Mouse (Mus musculus) gastrocnemius, postnatal 4 days (tissue): ENCODE measurements at regions not wholly inside any gene's neighbourhood (a gene's known extent, or its start where the extent isn't known, plus 50 kb on each side); places are given as distances from the start of the nearest gene placed in this dataset.

ENCODE experiments used
- DNase-seq, 2 experiments: peaks; one replicate each; pipeline ENCODE4 v3.0.0; 2021 to 2022; ENCODE audit warnings: low spot score in 2 of 2, mixed read lengths in 2 of 2

DNA sequence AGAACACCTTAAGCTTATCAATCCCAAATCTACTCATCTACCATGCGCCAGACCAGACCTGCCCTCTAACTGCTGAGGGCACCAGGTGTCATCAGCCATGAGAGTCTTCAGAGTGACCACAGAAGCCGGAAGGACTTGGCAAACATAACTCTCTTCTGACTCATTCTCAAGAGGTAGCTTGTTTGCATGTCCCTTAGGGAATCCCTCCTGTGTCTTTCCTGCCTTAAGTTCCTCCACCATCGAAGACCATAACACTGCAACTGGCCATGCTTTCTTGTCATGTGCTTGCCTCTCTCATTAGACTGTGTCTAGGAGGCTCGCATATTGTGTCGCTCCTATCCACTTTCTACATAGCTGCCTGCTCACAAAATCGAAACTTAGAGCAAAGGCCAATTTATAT, 226.1 kb upstream of the Ncam1 start:
- no peak for DNase-seq

DNA sequence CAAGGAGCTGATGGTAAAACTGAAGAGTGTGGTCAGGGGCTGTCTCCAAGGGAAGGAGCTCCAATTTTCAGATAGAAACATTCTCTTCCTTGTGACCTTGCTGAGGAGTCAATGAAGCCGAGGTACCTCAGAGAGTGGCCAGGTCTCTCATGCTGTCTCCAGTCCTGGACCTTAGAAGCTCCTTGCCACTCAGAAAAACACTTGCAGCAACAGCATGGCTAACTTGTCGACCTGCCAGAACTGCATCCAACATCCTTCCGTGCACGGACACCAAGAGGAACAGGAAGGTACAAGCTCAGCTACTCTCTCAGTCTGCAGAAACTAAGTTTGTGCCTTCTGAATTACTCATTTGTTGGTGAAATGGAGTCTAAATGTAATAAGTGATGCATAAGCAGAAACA, 214.9 kb upstream of the Ncam1 start:
- DNase-seq, result no peak

DNA sequence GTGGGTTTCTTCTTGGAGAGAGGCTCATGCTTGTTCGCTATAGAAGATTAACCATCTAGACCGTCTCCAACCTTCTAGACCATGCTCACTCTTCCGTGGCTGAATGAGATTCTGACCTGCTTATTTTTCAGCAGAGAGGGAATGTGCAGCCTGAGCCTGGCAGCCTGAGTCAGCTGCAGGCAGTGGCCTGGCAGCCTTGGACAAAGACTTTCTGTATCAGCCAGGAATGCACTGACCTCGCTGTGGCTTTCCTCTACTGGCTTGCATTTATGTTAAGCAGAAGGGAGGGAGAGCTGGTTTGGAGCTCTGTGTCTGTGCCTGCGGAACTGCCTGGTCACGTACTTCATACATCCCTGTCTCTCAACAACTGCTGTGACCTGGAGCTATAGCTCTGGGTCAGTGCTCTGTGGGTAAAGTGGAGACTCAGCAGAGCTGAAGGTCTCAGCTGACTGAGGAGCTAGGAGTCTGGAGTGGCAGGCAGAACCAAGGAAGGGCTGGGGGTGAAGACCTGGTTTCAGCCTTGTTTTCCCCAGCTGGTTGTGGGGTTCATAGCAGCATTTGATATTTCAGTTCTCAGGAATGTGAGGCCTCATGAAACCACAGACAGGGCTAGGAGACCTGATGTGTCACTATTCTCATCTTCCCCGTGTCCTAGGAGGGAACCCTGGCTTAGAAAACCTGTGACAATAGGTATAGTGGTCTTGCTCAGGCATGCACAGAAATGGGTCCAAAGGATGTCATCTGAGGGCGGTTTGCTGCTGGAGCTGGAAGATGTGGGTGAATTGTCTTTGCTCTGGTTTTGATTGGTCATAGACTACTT, 207.2 kb upstream of the Ncam1 start:
- peak in 1 of 2 experiments; percentile 28 for DNase-seq

DNA sequence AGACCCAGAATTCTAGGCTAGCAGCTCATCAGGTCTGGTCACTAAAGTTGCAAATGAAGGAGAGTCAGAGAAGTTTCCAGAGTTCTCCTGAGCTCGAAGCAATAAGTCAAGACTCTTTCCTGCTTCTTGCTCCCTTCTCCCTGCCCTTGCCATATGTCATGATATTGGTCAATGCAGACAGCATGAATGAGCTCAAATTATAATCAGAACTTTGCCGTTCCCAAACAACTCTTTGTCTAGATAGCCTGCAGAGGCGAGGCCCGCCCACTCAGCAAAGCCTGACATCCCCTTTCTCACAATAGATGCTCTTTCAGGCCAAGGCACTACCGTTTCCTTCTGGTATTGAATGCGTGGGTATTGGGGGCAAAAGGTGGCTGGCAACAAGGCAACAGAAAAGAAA, 204.0 kb upstream of the Ncam1 start:
- no peak for DNase-seq

DNA sequence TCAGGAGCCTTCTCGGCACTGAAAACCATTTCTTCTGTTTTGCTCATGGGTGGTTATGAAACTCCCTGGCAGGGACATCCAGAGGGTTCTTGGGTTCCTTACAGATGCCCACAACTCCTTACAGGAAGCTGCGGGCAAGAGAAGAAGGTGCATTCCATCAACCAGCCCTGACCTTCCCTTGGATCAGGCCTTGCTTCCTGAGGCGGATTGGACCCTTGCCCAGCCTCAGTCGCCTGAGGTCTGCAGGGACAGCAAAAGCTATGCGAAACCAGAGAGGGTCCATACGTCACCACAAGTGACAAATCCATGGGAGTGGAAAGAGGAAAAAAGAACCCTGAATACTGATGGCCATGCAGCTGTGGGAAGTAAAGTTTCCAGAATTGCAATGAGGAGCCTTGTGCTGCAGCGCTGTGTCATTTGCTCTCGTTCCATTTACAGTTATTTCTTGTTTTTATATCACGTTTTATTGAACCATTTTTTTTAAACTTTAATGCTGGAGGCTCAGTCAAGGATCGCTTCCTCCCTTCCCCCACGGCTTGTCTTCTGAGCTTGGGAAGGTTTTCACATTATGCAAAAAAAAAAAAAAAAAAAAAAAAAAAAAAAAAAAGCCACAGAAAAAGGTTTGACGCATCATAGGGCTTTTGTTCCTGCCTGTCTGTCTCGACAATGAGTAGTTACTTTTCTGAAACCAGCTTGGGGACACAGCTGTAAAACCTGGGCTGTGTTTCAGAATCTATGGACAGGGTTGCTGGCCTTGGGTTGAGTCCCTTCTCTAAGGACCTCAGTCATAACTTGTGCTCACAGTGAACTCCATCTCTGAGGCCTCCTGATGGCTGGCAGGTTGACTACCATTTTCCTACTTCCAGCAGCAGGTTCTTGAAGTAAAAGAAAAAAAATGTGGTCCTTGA, 202.0 kb upstream of the Ncam1 start:
- DNase-seq, result peak in 1 of 2 experiments; percentile 44

DNA sequence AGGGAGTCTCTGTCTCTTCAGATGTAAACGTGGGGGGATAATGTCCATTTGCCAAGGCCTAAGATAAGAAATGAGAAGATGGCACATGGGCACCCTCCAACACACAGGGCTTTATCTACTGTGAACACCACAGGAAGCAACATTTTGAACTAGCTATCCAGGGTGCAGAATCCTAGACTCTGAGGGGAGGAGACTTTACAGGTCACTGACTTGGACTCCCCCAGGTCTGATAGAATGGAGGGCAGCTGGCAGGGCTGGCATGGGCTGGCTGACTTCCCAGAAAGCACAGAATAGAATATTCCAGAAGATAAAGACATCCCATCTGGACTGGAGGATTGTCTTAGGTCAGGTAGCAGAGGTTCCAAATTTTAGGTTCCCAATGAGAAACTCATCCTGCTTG, 201.2 kb upstream of the Ncam1 start:
- DNase-seq, result no peak

DNA sequence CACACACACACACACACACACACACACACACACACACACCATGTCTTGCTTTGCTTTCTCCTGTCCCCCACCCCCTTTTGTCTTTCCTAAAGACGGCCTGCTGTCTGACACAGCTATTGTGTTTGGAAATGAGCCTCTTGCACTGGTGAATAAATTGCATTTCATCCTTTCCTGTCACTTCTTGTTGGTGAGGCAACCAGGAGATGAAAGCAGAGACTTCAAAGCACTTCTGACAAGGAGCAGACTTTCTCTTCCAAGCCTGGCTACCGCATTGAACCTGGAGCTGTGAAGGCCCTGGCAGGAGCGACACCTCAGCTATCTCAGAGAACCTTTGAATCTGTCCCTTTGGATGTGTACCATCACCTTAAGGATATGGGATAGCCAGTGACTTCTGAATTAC, 199.4 kb upstream of the Ncam1 start:
- DNase-seq, result no peak

DNA sequence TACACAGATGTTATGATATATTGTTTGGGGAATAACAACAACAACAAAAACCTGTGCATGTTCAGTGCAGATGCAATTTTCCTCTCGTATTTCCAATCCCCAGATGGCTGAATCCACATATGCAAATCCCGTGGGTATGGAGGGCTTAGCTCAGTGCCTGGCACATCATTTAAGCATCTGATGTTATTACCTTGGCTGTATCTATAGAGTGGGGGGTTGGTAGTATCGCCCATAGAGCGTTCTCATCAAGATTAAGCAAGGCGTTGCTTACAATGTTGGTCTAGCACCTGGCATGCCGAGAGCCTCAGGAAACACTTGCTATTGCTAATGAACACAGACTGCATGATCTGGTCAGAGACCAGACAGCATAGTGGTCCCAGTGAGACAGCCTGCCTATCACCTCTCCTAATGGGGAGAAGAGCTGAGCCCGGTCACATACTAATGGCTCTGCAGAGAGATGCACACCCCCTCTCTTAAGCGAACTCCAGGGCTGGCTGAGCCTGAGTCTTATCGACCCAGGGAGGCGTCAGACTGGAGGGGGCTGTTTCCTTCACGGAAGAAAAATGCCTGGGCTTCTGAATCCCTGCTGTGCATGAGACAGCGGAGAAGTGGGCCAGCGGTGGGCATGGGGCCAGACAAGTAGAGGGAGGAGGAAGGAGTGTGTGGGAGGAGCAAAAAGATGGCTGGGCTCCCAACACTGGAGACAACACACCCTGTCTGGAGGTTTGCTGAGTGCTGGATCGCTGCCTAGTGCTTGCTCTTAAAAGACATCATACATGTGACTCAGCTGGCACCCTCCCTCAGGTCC, 190.9 kb upstream of the Ncam1 start:
- DNase-seq, result peak; percentile 79 to 91

DNA sequence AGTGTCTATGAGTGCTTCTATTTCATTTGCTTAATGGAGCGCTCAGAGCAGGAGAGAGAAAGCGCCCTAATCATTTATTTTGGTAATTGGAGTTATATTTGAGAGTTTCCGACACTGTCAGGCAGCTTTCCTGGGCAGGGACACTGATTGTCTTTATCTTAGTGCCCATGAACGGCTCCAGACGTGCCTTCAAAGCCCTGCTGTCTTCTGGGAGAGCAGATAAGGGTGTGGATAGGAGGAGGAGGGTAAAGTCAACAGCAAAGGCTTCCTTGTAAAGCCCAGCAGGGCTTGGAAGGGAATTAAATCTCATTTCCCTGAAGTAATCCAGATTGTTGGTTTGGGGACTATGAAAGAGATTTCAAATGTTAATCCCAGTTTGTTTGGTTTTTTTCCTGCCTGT, 189.3 kb upstream of the Ncam1 start:
- no peak for DNase-seq

DNA sequence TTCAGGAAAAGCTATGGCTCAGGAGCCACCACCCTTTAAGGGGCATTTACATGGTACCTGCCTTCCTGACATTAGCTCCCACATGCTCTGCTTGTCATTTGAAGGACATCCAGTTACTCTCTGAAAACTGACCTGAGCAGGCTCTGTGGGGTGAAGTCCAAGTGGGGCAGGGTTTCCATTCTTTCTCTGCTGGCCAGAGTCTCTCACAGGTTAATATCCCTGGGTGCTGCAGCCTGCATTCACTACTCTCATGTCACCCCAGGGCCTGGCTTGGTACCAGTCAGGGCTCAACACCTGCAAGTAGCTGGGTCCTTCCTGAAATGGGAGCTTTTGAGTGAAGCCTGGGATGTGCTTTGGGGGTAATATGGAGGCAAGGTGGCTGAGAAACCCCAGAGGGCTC, 188.8 kb upstream of the Ncam1 start:
- no peak for DNase-seq

DNA sequence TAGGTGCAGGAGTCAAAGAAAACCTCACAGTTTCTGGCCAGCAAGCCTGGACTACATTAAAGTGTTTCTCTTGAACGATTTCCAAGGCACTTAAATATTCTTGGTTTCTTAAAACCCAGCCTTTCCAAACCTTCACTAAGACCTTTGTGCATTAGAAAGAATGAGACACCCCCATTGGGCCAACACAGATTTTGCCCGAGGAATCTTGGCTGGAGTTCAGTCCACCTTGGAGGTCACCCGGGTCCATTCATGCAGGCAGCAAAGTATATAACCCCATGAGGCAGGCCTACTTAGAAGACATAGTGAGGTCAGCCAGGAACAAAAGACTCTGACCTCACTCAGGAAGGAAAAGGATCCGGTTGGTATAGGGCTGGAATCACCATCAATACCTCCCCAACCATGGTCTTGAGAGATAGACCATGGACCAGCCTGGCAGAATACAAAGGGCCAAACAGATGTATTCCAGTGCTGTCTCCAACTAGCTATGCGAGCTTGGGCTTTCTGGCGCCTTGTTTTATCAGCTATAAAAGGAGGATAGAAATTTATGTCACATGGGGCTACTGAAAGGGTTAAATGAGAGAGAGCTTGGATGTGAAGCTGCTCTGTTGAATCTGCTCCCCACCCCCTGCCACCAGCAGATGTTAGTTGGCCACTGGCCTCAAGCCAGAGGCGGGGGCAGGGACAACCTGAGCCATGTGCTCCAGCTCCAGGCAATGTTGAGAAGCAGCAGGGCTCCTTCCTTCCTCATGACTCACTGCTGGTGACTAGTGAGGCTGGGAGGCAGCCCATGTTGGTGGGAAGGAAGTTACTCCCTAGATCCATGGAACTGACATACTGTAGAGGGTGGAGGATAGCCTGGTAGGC, 181.9 kb upstream of the Ncam1 start:
- peak in 1 of 2 experiments; percentile 44 for DNase-seq

DNA sequence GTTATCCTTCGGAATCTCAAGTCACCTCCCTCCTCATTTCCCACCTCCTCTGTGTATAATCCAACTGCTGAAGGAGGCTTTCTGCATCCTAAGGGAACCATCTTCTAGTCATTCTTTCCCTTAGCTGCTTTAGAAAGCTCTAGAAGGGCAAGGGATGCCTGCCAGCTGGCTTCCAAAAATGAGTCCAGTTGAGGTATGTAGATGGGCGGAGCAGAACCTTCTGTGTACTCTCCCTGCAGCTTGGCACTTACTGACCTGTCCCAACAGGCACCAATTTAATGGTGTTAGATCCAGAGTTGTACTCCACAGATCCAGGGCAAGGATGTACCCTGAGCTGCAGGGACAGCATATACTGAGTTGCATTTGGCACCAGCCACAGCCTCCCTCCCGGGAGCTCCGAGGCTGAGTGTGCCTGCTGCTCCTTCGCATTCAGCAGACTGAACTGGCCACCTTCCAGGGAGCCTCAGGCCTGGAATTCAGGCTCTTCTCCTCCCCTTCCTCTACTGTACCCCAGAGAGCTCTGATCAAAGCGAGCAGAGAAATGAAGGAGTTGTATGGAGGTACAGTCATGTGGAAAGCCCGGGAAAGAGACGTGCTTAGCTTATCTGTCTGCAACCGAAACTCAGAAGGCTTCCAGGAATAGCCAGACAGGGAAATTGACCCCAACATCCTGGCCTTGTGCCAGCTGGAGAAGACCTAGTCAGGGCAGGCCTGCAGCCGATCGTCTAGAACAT, 177.4 kb upstream of the Ncam1 start:
- peak; percentile 56 to 83 for DNase-seq

DNA sequence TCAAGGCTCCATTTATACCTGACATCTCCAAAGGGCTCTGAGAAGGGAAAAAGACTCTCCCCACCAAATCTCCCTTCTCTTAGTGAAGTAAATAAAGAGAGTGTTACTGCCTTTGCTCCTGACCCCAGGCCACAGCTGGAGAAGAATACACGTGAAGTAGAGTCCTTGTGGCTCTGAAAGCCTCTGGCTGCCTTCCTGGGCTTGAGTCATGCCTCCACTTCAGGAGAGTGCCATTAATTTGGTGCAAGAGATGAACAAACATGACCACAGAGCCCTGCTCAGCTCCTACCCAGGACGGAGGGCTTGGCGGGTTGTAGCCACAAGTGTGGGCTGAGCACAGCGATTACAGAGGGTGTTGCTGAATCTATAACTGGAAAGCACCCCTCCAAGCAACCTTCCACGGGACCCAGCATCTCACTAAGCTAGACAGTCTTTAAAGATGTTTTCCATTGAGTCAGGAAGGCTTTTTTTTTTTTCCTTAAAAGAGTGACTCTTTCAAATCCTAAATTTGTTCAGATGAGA, 175.3 kb upstream of the Ncam1 start:
- DNase-seq, result no peak

DNA sequence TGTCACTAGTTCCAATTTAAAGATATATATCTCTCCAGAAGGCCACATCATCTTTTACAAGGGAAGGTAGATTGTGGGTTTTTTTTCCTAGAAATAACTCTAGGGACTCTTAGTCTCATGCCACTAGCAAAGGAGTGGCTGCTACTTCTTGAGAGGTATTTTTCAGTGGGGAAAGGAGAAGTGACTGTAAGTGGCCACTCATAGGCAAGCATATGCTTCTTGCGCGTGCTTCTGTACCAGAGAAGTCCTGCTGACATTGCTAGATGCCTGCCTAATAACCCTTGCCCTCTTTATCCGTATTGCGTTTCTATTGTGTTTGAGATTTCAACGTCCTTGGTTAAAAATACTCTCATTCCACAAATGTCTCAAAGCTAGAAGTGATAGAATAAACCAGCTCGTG, 170.7 kb upstream of the Ncam1 start:
- DNase-seq, result no peak

DNA sequence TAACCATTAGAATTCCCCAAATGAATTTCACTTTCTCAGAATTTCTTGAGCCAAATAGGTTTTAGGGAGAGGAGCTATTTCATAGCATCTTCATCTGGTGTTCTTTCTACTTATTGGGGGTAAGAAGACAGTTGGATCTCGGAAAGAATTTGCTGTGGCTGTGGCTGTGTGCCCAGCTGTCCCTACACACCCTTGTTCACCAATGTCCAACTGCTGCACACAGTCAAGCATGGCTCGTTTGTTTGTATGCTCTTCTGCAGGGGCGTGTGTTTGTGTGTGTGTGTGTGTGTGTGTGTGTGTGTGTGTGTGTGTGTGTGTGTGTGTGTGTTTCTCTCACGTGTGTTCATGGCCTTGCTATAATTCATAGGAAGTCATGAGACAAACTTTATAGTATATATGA, 165.9 kb upstream of the Ncam1 start:
- no peak for DNase-seq

DNA sequence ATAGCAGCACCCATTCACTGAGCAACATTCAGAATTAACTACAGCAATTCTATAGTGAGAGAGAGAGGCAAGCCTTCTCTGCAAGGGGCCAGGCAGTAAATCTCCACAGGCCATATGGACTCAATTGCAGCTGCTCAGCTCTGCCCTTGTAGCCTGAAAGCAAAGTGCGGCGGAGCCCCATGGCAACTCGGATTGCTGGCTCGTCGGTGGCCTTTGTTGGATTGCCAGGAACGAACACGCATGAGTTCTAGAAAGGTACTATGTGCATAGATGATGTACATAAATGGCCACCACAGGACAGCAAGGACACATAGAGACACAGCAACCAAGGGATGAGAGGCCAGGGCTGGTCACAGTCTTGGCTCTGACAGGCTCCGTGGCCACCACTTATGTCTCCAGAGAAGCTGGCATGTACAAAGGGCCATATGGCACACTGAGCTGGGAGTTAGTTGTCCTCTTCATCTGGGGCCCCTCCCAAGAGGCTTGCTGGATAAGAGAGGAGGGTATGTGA, 163.9 kb upstream of the Ncam1 start:
- no peak for DNase-seq

DNA sequence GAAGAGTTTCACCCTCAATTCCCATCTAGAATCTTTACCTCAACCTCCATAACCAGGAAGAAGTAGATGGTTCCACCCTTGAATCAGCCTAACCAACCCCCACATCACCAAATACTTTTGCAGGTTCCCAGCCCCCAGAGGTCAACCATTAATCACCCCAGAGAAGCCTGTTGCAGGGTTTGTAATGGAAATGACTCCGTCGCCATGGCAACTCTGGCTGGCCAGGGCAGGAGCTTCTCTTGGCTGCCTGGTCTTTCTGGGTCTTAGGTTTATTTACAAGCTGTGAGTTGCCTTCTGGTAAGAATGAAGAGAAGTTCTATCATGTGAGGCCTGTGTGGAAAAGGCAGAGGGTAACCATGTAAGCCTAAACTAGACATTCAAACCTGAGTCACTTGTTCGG, 163.2 kb upstream of the Ncam1 start:
- DNase-seq, result no peak

DNA sequence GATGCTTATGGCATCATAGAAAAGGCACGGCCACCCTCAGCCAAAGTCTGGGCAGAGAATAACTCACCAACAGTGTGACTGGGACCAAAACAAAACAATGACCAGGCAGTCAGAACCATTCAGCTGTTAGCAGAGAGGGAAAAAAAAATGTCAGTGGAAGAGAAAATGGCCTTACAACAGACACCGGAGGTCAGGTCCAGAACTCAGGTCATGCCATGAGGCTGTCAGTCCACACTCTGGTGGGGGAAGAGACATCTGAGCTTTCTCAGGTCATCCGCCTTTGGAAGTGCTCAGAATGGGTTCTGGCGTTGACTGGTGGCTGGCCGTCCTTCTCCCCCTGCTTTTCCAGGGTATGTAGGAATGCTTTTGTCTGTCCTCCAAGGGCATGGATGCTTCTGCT, 162.6 kb upstream of the Ncam1 start:
- DNase-seq, result no peak

DNA sequence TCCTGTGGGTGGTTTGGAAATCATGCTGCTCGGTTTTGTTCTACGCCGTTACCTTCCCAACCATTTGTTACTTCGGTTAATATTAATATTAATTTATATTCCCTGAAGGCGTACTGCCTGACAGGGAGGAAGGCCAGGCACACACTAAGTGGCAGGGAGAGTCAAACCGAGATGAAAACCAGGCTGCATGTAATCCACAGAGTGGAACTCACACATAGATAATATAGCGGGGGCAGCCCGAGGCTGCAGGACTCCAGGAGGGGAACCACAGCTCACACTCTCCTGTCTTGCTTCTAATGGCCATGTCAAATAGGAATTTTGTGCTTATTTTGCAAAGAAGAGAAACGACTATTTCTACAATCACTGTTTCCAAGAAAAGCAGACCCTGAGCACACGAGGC, 161.3 kb upstream of the Ncam1 start:
- no peak for DNase-seq
